Comparison of ENCODE assay signal across 11 mouse cellular contexts in the genomic region with DNA sequence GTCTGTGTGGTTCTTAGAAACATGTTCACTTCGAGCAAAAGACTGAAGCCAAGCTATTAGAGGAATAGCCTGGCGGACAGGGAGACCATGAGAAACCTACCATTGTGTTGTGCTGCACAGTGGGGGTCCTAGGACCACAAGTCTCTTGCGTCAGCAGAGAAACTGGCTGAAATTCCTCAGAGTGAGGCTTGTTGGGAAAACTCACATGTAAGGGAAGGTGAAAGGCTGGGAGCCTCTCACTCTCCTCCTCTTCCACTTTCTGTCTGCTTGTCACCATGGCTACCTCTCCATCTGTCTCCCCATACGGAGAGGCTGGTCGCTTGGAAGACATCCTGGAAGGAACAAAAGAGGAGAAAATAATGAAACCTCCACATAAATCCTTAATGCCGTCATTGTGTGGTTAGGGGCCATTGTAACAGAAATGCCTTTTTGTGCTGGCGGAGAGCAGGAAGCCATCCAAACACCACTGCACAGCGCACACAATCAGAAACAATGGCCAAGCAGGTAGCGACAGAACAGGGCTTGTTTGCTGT.
A peak's percentile ranks its signal among the peaks of the same experiment; 100 is the strongest.
DNase-seq lines count a peak whose midpoint lies in the region; ATAC-seq lines count a peak whose summit lies in the region.
"Had no signal": no experiment of that assay in that cellular context is flagged by ENCODE, and none has a peak within 500 bp of the region (broad histone marks: within the 10 kb centered on the region; RNA-seq: fewer than 3 reads in every experiment).

No protein-coding gene starts in this region.

- no peaks in the 10 kb centered on the region for H3K9me3 ChIP-seq in forebrain, embryonic 11.5 days (ENCODE audit: control insufficient read depth, low read length)
- no peaks in the 10 kb centered on the region for H3K9me3 ChIP-seq in neural tube, embryonic 13.5 days
- no peaks in the 10 kb centered on the region for H3K9me3 ChIP-seq in limb, embryonic 10.5 days (replicated peaks)
- H3K9me3 ChIP-seq in kidney, embryonic 16.5 days (ENCODE audit: low read length), result no peaks in the 10 kb centered on the region
- H3K9me3 ChIP-seq: stomach, embryonic 15.5 days had no signal

- peak; percentile 75 for ATAC-seq in forebrain, embryonic 11.5 days (replicated peaks; ENCODE audit: low FRiP score)
- ATAC-seq in neural tube, embryonic 13.5 days (ENCODE audit: low read depth), result peak; percentile 79
- no peak for ATAC-seq in kidney, embryonic 16.5 days (ENCODE audit: low FRiP score, low TSS enrichment)

- H3K27me3 ChIP-seq in forebrain, embryonic 11.5 days (ENCODE audit: control insufficient read depth, insufficient read depth, low read length), result no peaks in the 10 kb centered on the region
- H3K27me3 ChIP-seq in neural tube, embryonic 13.5 days, result no peaks in the 10 kb centered on the region
- no peaks in the 10 kb centered on the region for H3K27me3 ChIP-seq in limb, embryonic 10.5 days (ENCODE audit: low read depth, poor library complexity, severe bottlenecking)
- no peaks in the 10 kb centered on the region for H3K27me3 ChIP-seq in kidney, embryonic 16.5 days (ENCODE audit: insufficient read depth, low read length)
- H3K27me3 ChIP-seq: stomach, embryonic 15.5 days had no signal

- H3K4me1 ChIP-seq in forebrain, embryonic 11.5 days (replicated peaks; ENCODE audit: control insufficient read depth, insufficient read depth, low read length), result peaks cover 4% of the 10 kb centered on the region; the same call in 1 of the 2 replicates
- H3K4me1 ChIP-seq in neural tube, embryonic 13.5 days (replicated peaks), result peaks cover 33% of the 10 kb centered on the region
- peaks cover 6% of the 10 kb centered on the region for H3K4me1 ChIP-seq in limb, embryonic 10.5 days
- H3K4me1 ChIP-seq in kidney, embryonic 16.5 days (ENCODE audit: insufficient read depth, low read length), result no peaks in the 10 kb centered on the region
- H3K4me1 ChIP-seq: stomach, embryonic 15.5 days had no signal

- peak overlapping the region; percentile 9; the same call in 1 of the 2 replicates for H3K9ac ChIP-seq in forebrain, embryonic 11.5 days (ENCODE audit: low read length)
- H3K9ac ChIP-seq in neural tube, embryonic 13.5 days, result peak overlapping the region; percentile 31; the same call in 1 of the 2 replicates
- H3K9ac ChIP-seq in kidney, embryonic 16.5 days (replicated peaks; ENCODE audit: low read length), result no peak overlapping the region
- H3K9ac ChIP-seq: stomach, embryonic 15.5 days had no signal

- H3K27ac ChIP-seq in forebrain, embryonic 11.5 days (ENCODE audit: low read depth, low read length), result peak overlapping the region; percentile 74
- H3K27ac ChIP-seq in neural tube, embryonic 13.5 days (replicated peaks), result peak overlapping the region; percentile 52
- no peak overlapping the region for H3K27ac ChIP-seq in limb, embryonic 10.5 days
- H3K27ac ChIP-seq in kidney, embryonic 16.5 days (ENCODE audit: low read length), result no peak overlapping the region
- H3K27ac ChIP-seq: stomach, embryonic 15.5 days had no signal

- peak; percentile 14 for DNase-seq in cerebellum, adult 9-10 months
- DNase-seq in forebrain, embryonic 11.5 days (ENCODE audit: low spot score), result peak; percentile 51
- DNase-seq in layer of hippocampus, postnatal 14 days (ENCODE audit: low spot score in 2 of 2), result peak; percentile 41 to 65
- no peak for DNase-seq in urinary bladder, postnatal 25 days (ENCODE audit: low spot score)
- DNase-seq in adrenal gland, adult 8-10 months, result no peak
- DNase-seq in limb, embryonic 10.5 days (ENCODE audit: low spot score), result no peak
- DNase-seq: kidney, adult 11 months had no signal

- no peaks in the 10 kb centered on the region for H3K36me3 ChIP-seq in forebrain, embryonic 11.5 days (ENCODE audit: control insufficient read depth, insufficient read depth, low read length)
- H3K36me3 ChIP-seq in neural tube, embryonic 13.5 days, result no peaks in the 10 kb centered on the region
- H3K36me3 ChIP-seq in limb, embryonic 10.5 days, result peaks cover 23% of the 10 kb centered on the region
- H3K36me3 ChIP-seq in kidney, embryonic 16.5 days (ENCODE audit: insufficient read depth, low read length), result no peaks in the 10 kb centered on the region
- H3K36me3 ChIP-seq: stomach, embryonic 15.5 days had no signal

- H3K4me3 ChIP-seq in forebrain, embryonic 11.5 days (ENCODE audit: low read depth, low read length), result no peak overlapping the region
- no peak overlapping the region for H3K4me3 ChIP-seq in neural tube, embryonic 13.5 days
- no peak overlapping the region for H3K4me3 ChIP-seq in limb, embryonic 10.5 days
- no peak overlapping the region for H3K4me3 ChIP-seq in kidney, embryonic 16.5 days (ENCODE audit: low read length)
- H3K4me3 ChIP-seq: erythroblast, embryonic 14.5 days; stomach, embryonic 15.5 days had no signal

- 12% methylated on average over 9 of the region's 9 CpGs for WGBS in forebrain, embryonic 11.5 days
- 9% methylated on average over 9 of the region's 9 CpGs for WGBS in neural tube, embryonic 13.5 days
- 78% methylated on average over 9 of the region's 9 CpGs for WGBS in limb, embryonic 10.5 days
- WGBS in kidney, embryonic 16.5 days, result 70% methylated on average over 9 of the region's 9 CpGs

- no peak overlapping the region for H3K4me2 ChIP-seq in forebrain, embryonic 11.5 days (ENCODE audit: low read depth, low read length, severe bottlenecking)
- H3K4me2 ChIP-seq in neural tube, embryonic 13.5 days, result peak overlapping the region; percentile 10
- H3K4me2 ChIP-seq in kidney, embryonic 16.5 days (replicated peaks; ENCODE audit: low read depth, low read length), result no peak overlapping the region
- H3K4me2 ChIP-seq: stomach, embryonic 15.5 days had no signal

Comparison
In these comparisons a context has a peak if more than half of its experiments do, and no peak if none do; other contexts are left out.
1. DNase-seq: peak in cerebellum, adult 9-10 months (single experiment), forebrain, embryonic 11.5 days (single experiment) and layer of hippocampus, postnatal 14 days (2 of 2); none in urinary bladder, postnatal 25 days (single experiment), adrenal gland, adult 8-10 months (single experiment) and limb, embryonic 10.5 days (single experiment).
2. H3K27ac ChIP-seq: peak in forebrain, embryonic 11.5 days (single experiment) and neural tube, embryonic 13.5 days (single experiment); none in limb, embryonic 10.5 days (single experiment) and kidney, embryonic 16.5 days (single experiment).